Mouse (Mus musculus) small intestine, adult 2 months (tissue): Measurements from ENCODE around the gene Armc8.
"Not testable (repeated sequence)": the region's sequence is repeated elsewhere in the genome, so short reads cannot be mapped to it uniquely, and the experiment has no call there.

ENCODE experiments used
- CTCF ChIP-seq: fragments of 200-500 bp; IDR thresholded peaks from 2 replicates; pipeline ENCODE4 v1.5.1; 2012; ENCODE audit warnings: low read depth, mild to moderate bottlenecking, control low read depth, inconsistent platforms, low read length, moderate library complexity, mixed read lengths; ENCODE audit not compliant: insufficient replicate concordance, insufficient read length; ENCODE audit errors: extremely low read depth
- POLR2A ChIP-seq: fragments of 200-500 bp; IDR thresholded peaks from 2 replicates; pipeline ENCODE4 v1.6.1; 2012; ENCODE audit warnings: low read depth, mild to moderate bottlenecking, control low read depth, inconsistent platforms, low read length, moderate library complexity

DNA sequence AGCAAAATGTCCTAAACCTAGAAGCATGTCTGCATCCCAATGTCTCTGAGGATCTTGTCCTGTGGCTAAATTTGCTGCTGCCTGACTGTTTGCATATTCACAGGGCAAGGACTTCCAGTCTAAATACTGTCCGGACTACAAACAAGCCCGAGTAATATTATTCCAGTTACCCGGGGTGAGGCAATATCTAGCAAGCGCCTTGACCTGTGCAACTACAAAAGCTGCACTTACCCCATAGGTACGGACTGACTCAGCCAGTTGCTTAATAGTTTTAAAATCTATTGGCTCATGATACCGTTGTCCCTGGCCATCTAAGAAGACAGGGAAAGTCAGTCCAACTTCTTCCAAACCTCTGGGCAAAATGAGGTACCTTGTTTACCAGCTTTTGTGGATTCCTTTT lies 30.4 kb upstream of the Armc8 start:
- not testable (repeated sequence) for TF ChIP-seq CTCF, POLR2A
